Mouse (Mus musculus): Measurements from ENCODE around the gene Dab2. TPM values are rescaled to one million over a fixed set of nuclear protein-coding genes. Genes with fewer than 3 reads are reported as not detected.

Gene Dab2
- polyA plus RNA-seq (2014; fragmentation: Nextera tagmentation; extraction: Ambion mirVana): 53.9 and 55.6 TPM in 2 replicates

GRCm38 (mm10) chr15:6299554-6299953 is at the start of gene Dab2:
Gene Dab2 (plus strand): TSS chr15:6299788.
- no peak for DNase-seq (ENCODE audit: low spot score)
- Histone ChIP-seq H3K36me3 (ENCODE audit: control insufficient read depth, insufficient read depth, low read length) (no peaks in the 10 kb centered on the region), H3K27me3 (ENCODE audit: control insufficient read depth, insufficient read depth, low read length) (no peaks in the 10 kb centered on the region), H3K27ac (ENCODE audit: low read depth, low read length) (no peak within 1 kb of the TSS), H3K9me3 (ENCODE audit: control insufficient read depth, low read length) (no peaks in the 10 kb centered on the region), H3K4me2 (ENCODE audit: low read depth, low read length, severe bottlenecking) (no peak within 1 kb of the TSS), H3K4me1 (replicated peaks; ENCODE audit: control insufficient read depth, insufficient read depth, low read length) (no peaks in the 10 kb centered on the region), H3K9ac (ENCODE audit: low read length) (no peak within 1 kb of the TSS), H3K4me3 (ENCODE audit: low read depth, low read length) (no peak within 1 kb of the TSS)
- ATAC-seq (replicated peaks; ENCODE audit: low FRiP score): no peak
- 89% methylated on average over 3 of the region's 3 CpGs for WGBS

- H3K4me1 ChIP-seq (replicated peaks; ENCODE audit: control insufficient read depth, insufficient read depth, low read length): no peaks in the 10 kb centered on the region
- no peak overlapping the region for H3K27ac ChIP-seq (ENCODE audit: low read depth, low read length)
- no peak overlapping the region for H3K9ac ChIP-seq (ENCODE audit: low read length)
- H3K36me3 ChIP-seq (ENCODE audit: control insufficient read depth, insufficient read depth, low read length): no peaks in the 10 kb centered on the region
- H3K4me3 ChIP-seq (ENCODE audit: low read depth, low read length): no peak overlapping the region
- no peaks in the 10 kb centered on the region for H3K27me3 ChIP-seq (ENCODE audit: control insufficient read depth, insufficient read depth, low read length)
- no peak overlapping the region for H3K4me2 ChIP-seq (ENCODE audit: low read depth, low read length, severe bottlenecking)
- H3K9me3 ChIP-seq (ENCODE audit: control insufficient read depth, low read length): no peaks in the 10 kb centered on the region
- DNase-seq (ENCODE audit: low spot score): no peak
- no peak for ATAC-seq (replicated peaks; ENCODE audit: low FRiP score)
- WGBS: 85% methylated on average over 2 of the region's 2 CpGs
These were observed 46.1 kb upstream of the Dab2 start for GRCm38 (mm10) chr15:6253471-6253870.

- 96% methylated on average over 2 of the region's 2 CpGs for WGBS
These were observed 45.2 kb upstream of the Dab2 start for GRCm38 (mm10) chr15:6254383-6254782.

GRCm38 (mm10) chr15:6257049-6257448 is 42.5 kb upstream of the Dab2 start:
- no peaks in the 10 kb centered on the region for H3K9me3 ChIP-seq (ENCODE audit: control insufficient read depth, low read length)
- ATAC-seq (replicated peaks; ENCODE audit: low FRiP score) (no peak), DNase-seq (ENCODE audit: low spot score) (no peak)
- H3K36me3 ChIP-seq (ENCODE audit: control insufficient read depth, insufficient read depth, low read length): no peaks in the 10 kb centered on the region
- H3K4me3 ChIP-seq (ENCODE audit: low read depth, low read length): no peak overlapping the region
- H3K4me2 ChIP-seq (ENCODE audit: low read depth, low read length, severe bottlenecking): no peak overlapping the region
- H3K4me1 ChIP-seq (replicated peaks; ENCODE audit: control insufficient read depth, insufficient read depth, low read length): no peaks in the 10 kb centered on the region
- H3K27me3 ChIP-seq (ENCODE audit: control insufficient read depth, insufficient read depth, low read length): no peaks in the 10 kb centered on the region
- 91% methylated on average over 2 of the region's 2 CpGs for WGBS
- H3K9ac ChIP-seq (ENCODE audit: low read length): no peak overlapping the region
- no peak overlapping the region for H3K27ac ChIP-seq (ENCODE audit: low read depth, low read length)

More at GRCm38 (mm10) chr15:6254383-6254782, 45.2 kb upstream of the Dab2 start:
- Histone ChIP-seq H3K4me2 (ENCODE audit: low read depth, low read length, severe bottlenecking) (no peak overlapping the region), H3K4me3 (ENCODE audit: low read depth, low read length) (no peak overlapping the region), H3K9me3 (ENCODE audit: control insufficient read depth, low read length) (no peaks in the 10 kb centered on the region), H3K4me1 (replicated peaks; ENCODE audit: control insufficient read depth, insufficient read depth, low read length) (no peaks in the 10 kb centered on the region), H3K27me3 (ENCODE audit: control insufficient read depth, insufficient read depth, low read length) (no peaks in the 10 kb centered on the region), H3K9ac (ENCODE audit: low read length) (no peak overlapping the region), H3K27ac (ENCODE audit: low read depth, low read length) (no peak overlapping the region), H3K36me3 (ENCODE audit: control insufficient read depth, insufficient read depth, low read length) (no peaks in the 10 kb centered on the region)
- DNase-seq (ENCODE audit: low spot score): no peak
- ATAC-seq (replicated peaks; ENCODE audit: low FRiP score): no peak

- Histone ChIP-seq H3K4me1 (replicated peaks; ENCODE audit: control insufficient read depth, insufficient read depth, low read length) (no peaks in the 10 kb centered on the region), H3K9ac (ENCODE audit: low read length) (no peak overlapping the region), H3K9me3 (ENCODE audit: control insufficient read depth, low read length) (no peaks in the 10 kb centered on the region), H3K36me3 (ENCODE audit: control insufficient read depth, insufficient read depth, low read length) (no peaks in the 10 kb centered on the region), H3K27me3 (ENCODE audit: control insufficient read depth, insufficient read depth, low read length) (no peaks in the 10 kb centered on the region), H3K4me3 (ENCODE audit: low read depth, low read length) (no peak overlapping the region), H3K4me2 (ENCODE audit: low read depth, low read length, severe bottlenecking) (no peak overlapping the region), H3K27ac (ENCODE audit: low read depth, low read length) (no peak overlapping the region)
- DNase-seq (ENCODE audit: low spot score) (no peak), ATAC-seq (replicated peaks; ENCODE audit: low FRiP score) (no peak)
- WGBS: 51% methylated on average over 3 of the region's 3 CpGs
These were observed 39.4 kb upstream of the Dab2 start for GRCm38 (mm10) chr15:6259957-6260740.

- WGBS: 84% methylated on average over 6 of the region's 6 CpGs
- no peak for ATAC-seq (replicated peaks; ENCODE audit: low FRiP score)
- Histone ChIP-seq H3K9ac (ENCODE audit: low read length) (no peak overlapping the region), H3K4me3 (ENCODE audit: low read depth, low read length) (no peak overlapping the region), H3K27me3 (ENCODE audit: control insufficient read depth, insufficient read depth, low read length) (no peaks in the 10 kb centered on the region), H3K27ac (ENCODE audit: low read depth, low read length) (no peak overlapping the region), H3K4me1 (replicated peaks; ENCODE audit: control insufficient read depth, insufficient read depth, low read length) (no peaks in the 10 kb centered on the region), H3K9me3 (ENCODE audit: control insufficient read depth, low read length) (no peaks in the 10 kb centered on the region), H3K4me2 (ENCODE audit: low read depth, low read length, severe bottlenecking) (no peak overlapping the region), H3K36me3 (ENCODE audit: control insufficient read depth, insufficient read depth, low read length) (no peaks in the 10 kb centered on the region)
- DNase-seq (ENCODE audit: low spot score): no peak
These were observed 38.7 kb upstream of the Dab2 start for GRCm38 (mm10) chr15:6260741-6261430.

- H3K9me3 ChIP-seq (ENCODE audit: control insufficient read depth, low read length): no peaks in the 10 kb centered on the region
- DNase-seq (ENCODE audit: low spot score): no peak
- H3K4me3 ChIP-seq (ENCODE audit: low read depth, low read length): no peak overlapping the region
- ATAC-seq (replicated peaks; ENCODE audit: low FRiP score): no peak
- H3K27ac ChIP-seq (ENCODE audit: low read depth, low read length): no peak overlapping the region
- H3K9ac ChIP-seq (ENCODE audit: low read length): no peak overlapping the region
- H3K27me3 ChIP-seq (ENCODE audit: control insufficient read depth, insufficient read depth, low read length): no peaks in the 10 kb centered on the region
- no peaks in the 10 kb centered on the region for H3K36me3 ChIP-seq (ENCODE audit: control insufficient read depth, insufficient read depth, low read length)
- 82% methylated on average over 3 of the region's 3 CpGs for WGBS
- no peak overlapping the region for H3K4me2 ChIP-seq (ENCODE audit: low read depth, low read length, severe bottlenecking)
- H3K4me1 ChIP-seq (replicated peaks; ENCODE audit: control insufficient read depth, insufficient read depth, low read length): no peaks in the 10 kb centered on the region
These were observed 32.3 kb upstream of the Dab2 start for GRCm38 (mm10) chr15:6267147-6267758.

- no peak overlapping the region for H3K27ac ChIP-seq (ENCODE audit: low read depth, low read length)
- no peaks in the 10 kb centered on the region for H3K4me1 ChIP-seq (replicated peaks; ENCODE audit: control insufficient read depth, insufficient read depth, low read length)
- ATAC-seq (replicated peaks; ENCODE audit: low FRiP score) (no peak), DNase-seq (ENCODE audit: low spot score) (no peak)
- H3K4me2 ChIP-seq (ENCODE audit: low read depth, low read length, severe bottlenecking): no peak overlapping the region
- H3K9me3 ChIP-seq (ENCODE audit: control insufficient read depth, low read length): no peaks in the 10 kb centered on the region
- H3K9ac ChIP-seq (ENCODE audit: low read length): no peak overlapping the region
- no peak overlapping the region for H3K4me3 ChIP-seq (ENCODE audit: low read depth, low read length)
- H3K36me3 ChIP-seq (ENCODE audit: control insufficient read depth, insufficient read depth, low read length): no peaks in the 10 kb centered on the region
- 80% methylated on average over 11 of the region's 11 CpGs for WGBS
- H3K27me3 ChIP-seq (ENCODE audit: control insufficient read depth, insufficient read depth, low read length): no peaks in the 10 kb centered on the region
These were observed 20.8 kb upstream of the Dab2 start for GRCm38 (mm10) chr15:6278606-6279468.
